Mouse (Mus musculus): ENCODE results near the gene Kpna7. TPM values are rescaled to one million over a fixed set of nuclear protein-coding genes. Genes with fewer than 3 reads are reported as not detected.
"Not testable (repeated sequence)": the region's sequence is repeated elsewhere in the genome, so short reads cannot be mapped to it uniquely, and the experiment has no call there.

Gene Kpna7
- polyA plus RNA-seq, 1 experiment from 2014 or later: not detected

DNA sequence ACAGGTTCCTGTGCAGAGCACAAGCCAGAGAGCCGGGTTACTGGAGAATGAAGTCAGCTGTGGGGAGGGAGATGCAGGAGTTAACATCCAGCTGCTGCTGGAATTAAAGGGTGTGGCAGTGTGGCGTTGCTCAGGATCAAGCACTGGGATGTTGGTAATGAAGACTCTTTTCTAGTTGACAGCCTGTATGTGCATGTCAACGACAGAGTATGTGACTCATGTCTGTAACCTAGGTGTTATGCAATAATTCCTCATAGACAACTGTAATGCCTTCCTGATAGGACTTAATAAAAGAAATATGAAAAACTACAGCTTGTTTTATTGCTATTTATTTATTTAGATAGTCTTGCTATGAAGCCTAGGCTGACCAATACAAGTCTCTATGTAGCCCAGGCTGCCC, 15.0 kb downstream of the Kpna7 start:
- WGBS (ENCODE audit: insufficient replicate concordance): 57% methylated on average over 3 of the region's 3 CpGs
- Histone ChIP-seq H3K9ac (ENCODE audit: low read depth, low read length) (no peak overlapping the region), H3K27me3 (ENCODE audit: control insufficient read depth, insufficient read depth, low read length) (no peaks in the 10 kb centered on the region), H3K4me1 (ENCODE audit: control insufficient read depth, insufficient read depth, low read length) (no peaks in the 10 kb centered on the region), H3K9me3 (replicated peaks; ENCODE audit: control insufficient read depth, low read length) (no peaks in the 10 kb centered on the region), H3K4me3 (ENCODE audit: low read depth, low read length) (no peak overlapping the region), H3K4me2 (no peak overlapping the region), H3K27ac (ENCODE audit: low read depth, low read length) (no peak overlapping the region), H3K36me3 (ENCODE audit: control insufficient read depth, insufficient read depth, low read length) (no peaks in the 10 kb centered on the region)
- no peak for ATAC-seq (replicated peaks; ENCODE audit: insufficient number of reproducible peaks, low FRiP score, low TSS enrichment)

DNA sequence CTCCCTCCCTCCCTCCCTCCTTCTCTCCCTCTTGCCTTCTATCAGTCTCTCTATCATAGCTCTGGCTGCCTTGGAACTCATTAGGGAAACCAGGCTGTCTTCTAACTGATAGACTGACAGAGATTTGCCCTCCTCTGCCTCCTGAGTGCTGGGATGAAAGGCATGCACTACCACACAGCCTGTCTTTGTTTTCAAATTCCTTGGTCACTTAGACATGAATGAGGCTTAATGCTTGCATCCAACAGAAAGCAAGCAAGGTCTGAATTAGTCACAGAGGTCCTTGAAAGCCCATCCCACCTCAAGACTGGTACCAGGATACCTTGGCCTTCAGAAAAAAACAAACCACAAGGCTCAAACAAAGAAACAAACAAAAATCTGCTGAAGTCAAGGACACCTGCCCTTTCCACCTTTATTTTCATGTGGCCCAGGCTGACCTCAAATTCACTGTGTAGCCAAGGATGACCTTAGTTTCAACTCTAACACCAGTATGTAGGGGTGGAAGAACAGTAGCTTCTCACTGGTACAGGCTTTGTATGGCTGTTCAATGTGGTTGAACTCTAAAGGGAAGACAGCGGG, 19.0 kb downstream of the Kpna7 start:
- no peak overlapping the region for H3K4me2 ChIP-seq
- no peaks in the 10 kb centered on the region for H3K36me3 ChIP-seq (ENCODE audit: control insufficient read depth, insufficient read depth, low read length)
- H3K9me3 ChIP-seq (replicated peaks; ENCODE audit: control insufficient read depth, low read length): no peaks in the 10 kb centered on the region
- no peaks in the 10 kb centered on the region for H3K27me3 ChIP-seq (ENCODE audit: control insufficient read depth, insufficient read depth, low read length)
- no peak overlapping the region for H3K9ac ChIP-seq (ENCODE audit: low read depth, low read length)
- ATAC-seq (replicated peaks; ENCODE audit: insufficient number of reproducible peaks, low FRiP score, low TSS enrichment): no peak
- 92% methylated on average over 1 of the region's 1 CpGs for WGBS (ENCODE audit: insufficient replicate concordance)
- H3K27ac ChIP-seq (ENCODE audit: low read depth, low read length): no peak overlapping the region
- H3K4me3 ChIP-seq (ENCODE audit: low read depth, low read length): no peak overlapping the region
- H3K4me1 ChIP-seq (ENCODE audit: control insufficient read depth, insufficient read depth, low read length): no peaks in the 10 kb centered on the region

DNA sequence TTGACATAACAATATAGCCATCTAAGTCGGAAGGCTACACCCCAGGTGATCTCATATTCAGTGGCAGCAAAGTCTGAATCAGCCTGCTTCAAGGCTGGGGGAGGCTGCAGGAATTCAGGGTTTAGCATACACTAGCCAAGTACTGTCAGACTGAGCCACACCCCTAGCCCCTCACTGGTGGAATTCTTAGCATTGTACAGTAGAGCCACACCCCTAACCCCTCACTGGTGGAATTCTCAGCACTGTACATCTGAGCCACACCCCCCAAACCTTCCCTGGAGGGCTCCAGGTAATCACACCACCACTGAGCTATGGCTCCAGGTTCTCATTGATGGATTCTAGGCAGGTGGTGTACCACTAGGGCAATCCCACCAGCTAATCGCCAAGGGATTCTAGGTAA, 24.3 kb downstream of the Kpna7 start:
- ATAC-seq (replicated peaks; ENCODE audit: insufficient number of reproducible peaks, low FRiP score, low TSS enrichment): no peak
- Histone ChIP-seq H3K9me3 (replicated peaks; ENCODE audit: control insufficient read depth, low read length) (no peaks in the 10 kb centered on the region), H3K4me1 (ENCODE audit: control insufficient read depth, insufficient read depth, low read length) (no peaks in the 10 kb centered on the region), H3K27ac (ENCODE audit: low read depth, low read length) (no peak overlapping the region), H3K4me2 (no peak overlapping the region), H3K4me3 (ENCODE audit: low read depth, low read length) (no peak overlapping the region), H3K27me3 (ENCODE audit: control insufficient read depth, insufficient read depth, low read length) (no peaks in the 10 kb centered on the region), H3K36me3 (ENCODE audit: control insufficient read depth, insufficient read depth, low read length) (no peaks in the 10 kb centered on the region), H3K9ac (ENCODE audit: low read depth, low read length) (no peak overlapping the region)
- WGBS (ENCODE audit: insufficient replicate concordance): 73% methylated on average over 2 of the region's 2 CpGs

DNA sequence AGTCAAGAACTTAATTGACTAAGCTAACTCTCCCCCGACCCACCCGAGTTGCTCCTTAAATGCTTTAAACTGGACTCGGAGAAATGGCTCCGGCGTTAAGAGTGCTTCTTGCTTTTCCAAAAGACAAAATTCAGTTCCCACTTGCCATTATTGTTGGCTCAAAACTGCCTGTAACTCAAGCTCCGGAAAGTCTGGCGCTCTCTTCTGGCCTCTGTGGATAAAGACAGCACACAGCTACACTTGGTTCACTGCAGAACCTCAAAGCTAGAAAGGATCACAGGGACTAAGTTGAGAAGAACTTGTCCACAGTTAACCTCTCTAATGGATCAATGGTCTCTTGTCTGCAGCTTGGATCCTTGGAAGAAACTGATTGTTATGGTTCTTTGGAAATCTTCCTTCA, 25.1 kb downstream of the Kpna7 start:
- no peak for ATAC-seq (replicated peaks; ENCODE audit: insufficient number of reproducible peaks, low FRiP score, low TSS enrichment)
- H3K4me2 ChIP-seq: no peak overlapping the region
- no peak overlapping the region for H3K9ac ChIP-seq (ENCODE audit: low read depth, low read length)
- 82% methylated on average over 7 of the region's 7 CpGs for WGBS (ENCODE audit: insufficient replicate concordance)
- no peaks in the 10 kb centered on the region for H3K9me3 ChIP-seq (replicated peaks; ENCODE audit: control insufficient read depth, low read length)
- H3K27ac ChIP-seq (ENCODE audit: low read depth, low read length): no peak overlapping the region
- H3K4me3 ChIP-seq (ENCODE audit: low read depth, low read length): no peak overlapping the region
- H3K27me3 ChIP-seq (ENCODE audit: control insufficient read depth, insufficient read depth, low read length): no peaks in the 10 kb centered on the region
- H3K36me3 ChIP-seq (ENCODE audit: control insufficient read depth, insufficient read depth, low read length): no peaks in the 10 kb centered on the region
- H3K4me1 ChIP-seq (ENCODE audit: control insufficient read depth, insufficient read depth, low read length): no peaks in the 10 kb centered on the region; the same call in 1 of the 2 replicates

DNA sequence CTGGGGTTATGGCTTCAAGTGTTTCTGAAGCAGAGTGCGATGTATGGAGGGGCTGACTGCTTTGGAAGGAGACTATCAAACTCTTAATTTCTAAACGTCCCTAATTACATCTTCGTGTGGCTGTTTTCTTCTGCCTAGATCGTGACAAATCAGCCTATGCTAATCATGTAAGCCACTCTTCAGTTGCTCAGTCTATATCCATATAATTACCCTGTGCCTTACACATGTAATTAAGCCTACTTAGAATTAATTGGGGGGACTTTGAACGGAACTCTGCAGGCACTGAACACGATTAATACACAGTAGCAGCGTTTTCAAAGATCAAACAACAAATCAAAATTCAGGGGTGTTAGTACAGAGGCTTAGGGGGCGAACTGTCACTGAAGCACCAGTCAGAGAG, 25.9 kb downstream of the Kpna7 start:
- H3K4me3 ChIP-seq (ENCODE audit: low read depth, low read length): no peak overlapping the region
- no peaks in the 10 kb centered on the region for H3K27me3 ChIP-seq (ENCODE audit: control insufficient read depth, insufficient read depth, low read length)
- no peak overlapping the region for H3K4me2 ChIP-seq
- ATAC-seq (replicated peaks; ENCODE audit: insufficient number of reproducible peaks, low FRiP score, low TSS enrichment): no peak
- H3K9ac ChIP-seq (ENCODE audit: low read depth, low read length): no peak overlapping the region
- no peaks in the 10 kb centered on the region; the same call in 1 of the 2 replicates for H3K4me1 ChIP-seq (ENCODE audit: control insufficient read depth, insufficient read depth, low read length)
- no peaks in the 10 kb centered on the region for H3K36me3 ChIP-seq (ENCODE audit: control insufficient read depth, insufficient read depth, low read length)
- no peaks in the 10 kb centered on the region for H3K9me3 ChIP-seq (replicated peaks; ENCODE audit: control insufficient read depth, low read length)
- H3K27ac ChIP-seq (ENCODE audit: low read depth, low read length): no peak overlapping the region
- WGBS (ENCODE audit: insufficient replicate concordance): 78% methylated on average over 8 of the region's 8 CpGs

DNA sequence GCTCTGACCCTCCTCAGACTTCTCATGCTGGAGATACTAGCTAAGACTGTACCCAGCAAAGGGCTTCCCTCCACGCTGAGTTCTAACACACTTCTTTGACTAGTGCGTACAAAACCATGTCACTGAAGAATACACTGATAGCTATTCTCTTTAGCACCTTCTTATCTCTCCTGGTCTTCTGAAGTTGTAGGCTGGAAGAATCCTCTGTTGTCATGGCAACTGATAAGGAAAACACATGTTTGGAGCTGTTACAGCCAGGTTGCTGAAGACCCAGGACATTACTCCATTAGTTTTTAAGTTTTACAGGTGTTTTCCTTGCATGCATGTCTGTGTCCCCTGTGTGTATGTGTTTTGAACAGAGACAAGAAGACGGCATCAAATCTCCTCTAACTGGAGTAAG, 29.6 kb downstream of the Kpna7 start:
- not testable (repeated sequence) for H3K9ac ChIP-seq (ENCODE audit: low read depth, low read length); ATAC-seq (replicated peaks; ENCODE audit: insufficient number of reproducible peaks, low FRiP score, low TSS enrichment); H3K4me3 ChIP-seq (ENCODE audit: low read depth, low read length); H3K36me3 ChIP-seq (ENCODE audit: control insufficient read depth, insufficient read depth, low read length); H3K4me1 ChIP-seq (ENCODE audit: control insufficient read depth, insufficient read depth, low read length); H3K9me3 ChIP-seq (replicated peaks; ENCODE audit: control insufficient read depth, low read length); H3K4me2 ChIP-seq; H3K27ac ChIP-seq (ENCODE audit: low read depth, low read length); H3K27me3 ChIP-seq (ENCODE audit: control insufficient read depth, insufficient read depth, low read length)
- 26% methylated on average over 3 of the region's 3 CpGs for WGBS (ENCODE audit: insufficient replicate concordance)

DNA sequence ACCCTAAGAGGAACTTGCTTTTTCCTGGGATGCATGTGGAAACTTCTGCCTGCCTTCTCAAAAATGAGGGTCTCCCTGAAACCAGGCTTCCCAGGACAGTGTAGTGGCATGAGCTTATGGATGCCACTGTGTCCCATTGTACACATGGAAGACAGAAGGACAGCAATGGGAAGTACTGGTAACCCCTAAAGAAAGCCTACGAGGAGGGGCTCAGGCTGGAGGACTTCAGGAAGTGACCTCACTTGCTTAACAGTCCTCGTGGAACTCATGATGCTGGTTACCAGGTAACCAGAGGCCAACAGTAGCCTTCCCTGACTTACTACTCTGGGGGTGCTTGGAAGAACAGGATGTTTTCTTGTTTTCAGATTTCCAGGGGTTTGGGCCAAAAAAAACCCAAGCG, 41.1 kb downstream of the Kpna7 start, which contains the start of gene 1700018F24Rik:
Gene 1700018F24Rik, plus strand, starts transcription at position 301 of the 400 bp plus-strand sequence.
- H3K27ac ChIP-seq (ENCODE audit: low read depth, low read length); H3K4me1 ChIP-seq (ENCODE audit: control insufficient read depth, insufficient read depth, low read length); H3K27me3 ChIP-seq (ENCODE audit: control insufficient read depth, insufficient read depth, low read length); H3K4me2 ChIP-seq; ATAC-seq (replicated peaks; ENCODE audit: insufficient number of reproducible peaks, low FRiP score, low TSS enrichment); H3K9me3 ChIP-seq (replicated peaks; ENCODE audit: control insufficient read depth, low read length); H3K9ac ChIP-seq (ENCODE audit: low read depth, low read length); H3K36me3 ChIP-seq (ENCODE audit: control insufficient read depth, insufficient read depth, low read length); H3K4me3 ChIP-seq (ENCODE audit: low read depth, low read length): not testable (repeated sequence)
- WGBS (ENCODE audit: insufficient replicate concordance): 48% methylated on average over 3 of the region's 3 CpGs

DNA sequence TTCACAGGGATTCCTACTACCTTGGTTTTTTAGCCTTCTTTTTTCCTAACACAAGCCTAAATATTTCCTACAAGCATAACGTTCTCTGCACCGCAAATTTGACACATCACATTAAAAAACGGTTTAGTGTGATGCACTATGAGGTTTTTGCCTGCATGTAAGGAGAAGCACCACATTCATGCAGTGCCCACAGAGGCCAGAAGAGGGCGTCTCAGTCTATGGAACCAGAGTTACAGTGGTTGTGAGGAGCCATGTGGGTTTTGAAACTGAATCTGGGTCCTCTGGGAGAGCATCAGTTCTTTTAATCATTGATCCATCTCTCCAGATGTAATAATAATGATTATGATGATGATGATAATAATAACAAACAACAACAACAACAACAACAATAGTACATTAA, 42.2 kb downstream of the Kpna7 start:
- no peak for ATAC-seq (replicated peaks; ENCODE audit: insufficient number of reproducible peaks, low FRiP score, low TSS enrichment)

DNA sequence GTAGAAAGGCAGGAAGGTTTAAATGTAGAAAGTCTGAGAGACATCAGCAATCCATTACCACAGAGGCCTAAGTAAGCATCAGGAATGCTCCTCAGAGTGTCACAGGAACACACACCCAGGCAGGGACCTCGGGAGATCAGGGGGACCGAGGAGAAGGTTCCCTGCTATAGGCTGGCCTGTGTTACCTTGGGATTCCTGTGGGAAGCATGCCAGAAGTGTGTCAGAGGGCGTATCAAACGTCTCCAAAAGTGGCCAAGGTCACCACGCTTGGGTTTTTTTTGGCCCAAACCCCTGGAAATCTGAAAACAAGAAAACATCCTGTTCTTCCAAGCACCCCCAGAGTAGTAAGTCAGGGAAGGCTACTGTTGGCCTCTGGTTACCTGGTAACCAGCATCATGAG, 51.4 kb downstream of the Kpna7 start, which contains the start of gene Gm4871:
Gene Gm4871, minus strand, starts transcription at position 364 of the 400 bp plus-strand sequence.
- H3K9ac ChIP-seq (ENCODE audit: low read depth, low read length); H3K27ac ChIP-seq (ENCODE audit: low read depth, low read length); H3K4me3 ChIP-seq (ENCODE audit: low read depth, low read length); ATAC-seq (replicated peaks; ENCODE audit: insufficient number of reproducible peaks, low FRiP score, low TSS enrichment); H3K9me3 ChIP-seq (replicated peaks; ENCODE audit: control insufficient read depth, low read length); H3K4me1 ChIP-seq (ENCODE audit: control insufficient read depth, insufficient read depth, low read length); H3K4me2 ChIP-seq; H3K36me3 ChIP-seq (ENCODE audit: control insufficient read depth, insufficient read depth, low read length); H3K27me3 ChIP-seq (ENCODE audit: control insufficient read depth, insufficient read depth, low read length): not testable (repeated sequence)
- WGBS (ENCODE audit: insufficient replicate concordance): 55% methylated on average over 5 of the region's 5 CpGs

More for the DNA sequence above, 42.2 kb downstream of the Kpna7 start:
- H3K36me3 ChIP-seq (ENCODE audit: control insufficient read depth, insufficient read depth, low read length): no peaks in the 10 kb centered on the region
- no peaks in the 10 kb centered on the region for H3K27me3 ChIP-seq (ENCODE audit: control insufficient read depth, insufficient read depth, low read length)
- no peaks in the 10 kb centered on the region for H3K9me3 ChIP-seq (replicated peaks; ENCODE audit: control insufficient read depth, low read length)
- no peak overlapping the region for H3K9ac ChIP-seq (ENCODE audit: low read depth, low read length)
- no peak overlapping the region for H3K4me3 ChIP-seq (ENCODE audit: low read depth, low read length)
- H3K27ac ChIP-seq (ENCODE audit: low read depth, low read length): no peak overlapping the region
- WGBS (ENCODE audit: insufficient replicate concordance): 44% methylated on average over 4 of the region's 4 CpGs
- no peaks in the 10 kb centered on the region for H3K4me1 ChIP-seq (ENCODE audit: control insufficient read depth, insufficient read depth, low read length)
- no peak overlapping the region for H3K4me2 ChIP-seq

Data from heart, embryonic 11.5 days (tissue).